Mouse (Mus musculus) testis, adult 2 months (tissue): ENCODE results near the gene Brd3os.

ENCODE experiments used
- CTCF ChIP-seq: fragments of 200-500 bp; IDR thresholded peaks from 2 replicates; pipeline ENCODE4 v1.5.1; 2012; ENCODE audit warnings: low read depth, mild to moderate bottlenecking, inconsistent platforms, low read length, moderate library complexity; ENCODE audit not compliant: control insufficient read depth, insufficient read depth, insufficient replicate concordance
- POLR2A ChIP-seq: fragments of 200-500 bp; IDR thresholded peaks from 2 replicates; pipeline ENCODE4 v1.6.1; 2012; ENCODE audit warnings: low read depth, mild to moderate bottlenecking, inconsistent platforms, low read length, moderate library complexity; ENCODE audit not compliant: control insufficient read depth

- TF ChIP-seq CTCF (no peak), POLR2A (no peak)
Observed at GRCm38 (mm10) chr2:27412245-27412800, 29.8 kb upstream of the Brd3os start.
